Mouse (Mus musculus) adrenal gland (tissue): ENCODE results near the gene Rtn4rl1.

Experiments
- intact Hi-C: fragments of 180-260 bp; cut with DNase I; formaldehyde crosslinking; loops from one replicate; pipeline ENCODE4 v1.15.1; 2025

Gene Rtn4rl1

GRCm38 (mm10) chr11:75246589-75246988 is 53.0 kb downstream of the Rtn4rl1 start:
- intact Hi-C loops, result no loop called here

DNA sequence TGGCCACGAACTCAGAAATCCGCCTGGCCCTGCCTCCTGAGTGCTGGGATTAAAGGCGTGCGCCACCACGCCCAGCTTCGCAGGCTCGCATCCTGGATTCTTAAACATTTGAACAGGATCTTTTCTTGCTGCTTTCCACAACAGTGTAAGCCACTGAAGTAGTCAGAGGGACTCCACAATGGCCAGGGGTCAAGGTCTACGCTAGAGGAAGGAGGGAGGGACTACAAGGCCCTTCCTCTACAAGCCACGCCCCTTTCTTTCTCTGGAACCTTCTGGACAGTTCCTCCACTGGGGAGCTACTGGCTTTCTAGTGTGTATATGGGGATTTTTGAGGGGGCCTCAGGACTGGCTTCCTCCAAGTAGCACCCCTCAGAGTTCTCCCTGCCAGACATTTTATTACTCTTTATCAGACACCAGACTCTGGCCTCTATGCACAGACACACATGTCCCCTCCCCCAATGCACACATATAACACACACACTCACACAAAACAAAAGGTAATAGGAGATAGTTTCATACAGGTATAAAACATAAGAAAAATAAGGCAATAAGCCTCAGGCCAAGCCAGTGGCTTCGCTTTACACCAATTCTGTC is 53.7 kb downstream of the Rtn4rl1 start:
- intact Hi-C loops, result no loop called here

- intact Hi-C loops, result no loop called here
Measured at GRCm38 (mm10) chr11:75249588-75249987, 56.0 kb downstream of the Rtn4rl1 start.

DNA sequence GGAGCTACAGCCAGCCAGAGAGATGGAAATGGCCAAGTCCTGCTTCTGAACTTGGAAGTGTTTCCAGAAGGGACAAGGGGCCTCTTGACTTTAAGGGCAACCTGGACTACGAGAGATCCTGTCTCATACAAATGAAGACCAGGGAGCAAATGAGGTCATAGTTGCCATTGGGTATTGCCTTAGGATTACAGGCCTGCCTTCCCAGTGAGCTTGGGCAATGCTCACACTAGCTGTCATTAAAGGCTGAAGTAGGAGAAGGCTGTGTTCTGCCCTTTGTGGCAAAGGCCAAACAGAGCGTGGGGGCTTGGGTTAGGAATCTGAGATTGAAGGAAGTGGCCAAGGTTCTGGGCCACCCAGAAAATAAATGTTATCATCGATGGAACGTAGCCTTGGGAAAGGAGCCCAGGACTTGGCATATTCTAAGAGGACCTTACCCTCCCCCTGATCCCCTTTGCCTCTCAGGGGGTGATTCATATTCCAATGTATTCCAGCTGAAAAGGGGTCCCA is 57.5 kb downstream of the Rtn4rl1 start:
- intact Hi-C loops, result loop anchor here (5.0 kb wide), 1 partner anchor 41 kb away; no protein-coding TSS in a partner anchor

GRCm38 (mm10) chr11:75251557-75252070 is 58.0 kb downstream of the Rtn4rl1 start:
- intact Hi-C loops, result loop anchor here (5.0 kb wide), 1 partner anchor 41 kb away; no protein-coding TSS in a partner anchor

- intact Hi-C loops, result loop anchor here (5.0 kb wide), 1 partner anchor 38 kb away; no protein-coding TSS in a partner anchor
Measured at GRCm38 (mm10) chr11:75254252-75254912, 60.8 kb downstream of the Rtn4rl1 start.

DNA sequence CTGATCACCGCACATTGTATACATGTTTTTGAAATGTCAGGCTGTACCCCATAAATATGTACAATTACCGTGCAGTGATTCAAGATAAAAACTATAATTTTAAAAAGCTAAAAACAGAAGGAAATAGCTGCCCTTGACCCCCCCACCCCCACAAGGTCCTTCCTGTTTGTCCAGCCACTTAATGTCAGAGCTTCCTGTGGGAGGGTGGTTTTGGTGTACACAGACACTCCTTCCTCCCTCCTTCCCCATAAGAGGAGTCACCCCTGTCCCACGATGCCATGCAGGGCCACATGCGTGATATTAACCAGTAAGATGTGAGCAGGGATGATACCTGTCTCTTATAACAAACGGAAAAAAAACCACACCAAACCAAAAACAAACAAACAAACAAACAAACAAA is 61.7 kb downstream of the Rtn4rl1 start:
- intact Hi-C loops, result no loop called here

DNA sequence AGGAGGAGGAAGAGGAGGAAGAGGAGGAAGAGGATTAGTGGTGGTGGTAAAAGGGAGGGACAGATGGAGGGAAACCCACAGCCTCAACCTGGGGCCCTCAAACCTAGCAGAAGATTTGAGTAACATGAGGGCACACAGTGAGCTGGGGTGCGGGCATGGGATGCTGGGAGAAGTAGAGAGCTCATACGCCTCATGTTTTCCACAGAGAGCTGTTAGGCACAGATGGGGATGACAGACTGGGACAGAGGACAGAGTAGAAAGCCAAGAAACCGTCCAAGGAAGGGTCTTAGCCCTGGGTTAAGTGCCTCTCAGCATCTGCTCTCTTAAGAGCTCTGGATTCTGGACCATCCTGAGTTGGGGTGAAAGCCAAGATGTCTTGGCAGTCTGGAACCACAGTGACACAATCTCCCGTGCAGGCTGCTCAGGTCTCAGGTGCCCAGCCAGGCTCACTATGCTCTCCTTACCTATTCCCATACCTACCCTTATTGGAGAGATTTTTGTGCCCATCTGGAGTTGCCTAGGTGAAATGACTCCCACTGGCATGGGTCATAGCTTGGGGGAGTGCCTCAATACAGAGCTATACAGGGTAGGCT is 63.6 kb downstream of the Rtn4rl1 start:
- intact Hi-C loops, result no loop called here

GRCm38 (mm10) chr11:75259416-75259815 is 65.8 kb downstream of the Rtn4rl1 start:
- intact Hi-C loops, result no loop called here

GRCm38 (mm10) chr11:75259996-75260561 is 66.5 kb downstream of the Rtn4rl1 start:
- intact Hi-C loops, result no loop called here

DNA sequence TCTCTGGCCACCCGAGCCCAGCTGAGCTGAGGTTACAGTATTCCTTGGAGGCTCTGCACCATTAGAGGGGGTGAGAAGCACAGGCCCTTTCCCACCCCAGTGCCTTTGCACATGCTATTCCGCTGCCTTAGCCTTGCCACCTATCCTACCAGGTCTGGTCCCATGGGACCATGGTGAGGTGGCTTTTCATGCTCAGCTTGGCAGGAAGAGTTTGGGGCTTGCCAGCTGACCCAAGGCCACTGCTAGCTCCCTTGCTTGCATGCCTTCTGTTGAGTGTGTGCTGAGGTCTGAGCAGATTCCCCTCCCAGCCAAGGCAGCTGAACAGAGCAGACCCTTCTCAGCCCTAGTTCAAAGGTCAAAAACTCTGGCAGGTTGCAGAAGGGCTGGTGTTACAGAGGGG is 67.4 kb downstream of the Rtn4rl1 start:
- intact Hi-C loops, result no loop called here

GRCm38 (mm10) chr11:75261730-75262129 is 68.1 kb downstream of the Rtn4rl1 start:
- intact Hi-C loops, result no loop called here

- intact Hi-C loops, result no loop called here
Measured at GRCm38 (mm10) chr11:75262181-75262580, 68.6 kb downstream of the Rtn4rl1 start.

- intact Hi-C loops, result no loop called here
Measured at GRCm38 (mm10) chr11:75262791-75263190, 69.2 kb downstream of the Rtn4rl1 start.

DNA sequence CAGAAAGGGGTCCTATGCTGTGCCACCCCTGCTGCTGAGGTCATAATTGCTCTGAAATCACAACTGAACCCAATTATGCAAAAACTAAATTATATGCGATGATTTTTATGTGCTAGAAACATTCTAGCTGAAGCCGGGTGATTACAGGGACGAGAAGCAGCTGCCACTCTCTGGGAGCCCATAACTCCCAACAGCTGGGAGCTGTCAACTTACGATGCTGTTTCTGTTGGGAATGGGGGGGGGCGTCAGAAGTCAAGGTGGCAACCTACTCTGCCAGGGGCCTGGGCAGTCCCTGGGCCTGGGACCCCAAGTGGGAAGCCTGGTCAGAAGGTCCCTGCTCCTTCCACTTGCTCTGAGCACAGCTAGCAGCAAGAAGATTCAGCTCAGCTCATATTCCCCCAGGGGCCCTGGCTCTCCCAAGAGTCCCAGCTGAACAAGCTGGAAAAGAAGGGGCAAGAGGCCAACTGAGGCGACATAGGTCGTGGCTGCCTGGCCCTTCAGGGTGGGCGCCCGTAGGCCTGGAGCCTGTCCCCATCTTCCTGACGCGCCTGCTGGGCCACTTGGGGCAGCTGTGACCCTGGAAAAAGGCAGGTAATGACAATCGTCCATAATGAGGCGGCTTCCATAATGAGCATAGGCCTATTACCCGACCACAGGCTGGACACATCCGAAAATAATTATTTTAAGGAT is 69.8 kb downstream of the Rtn4rl1 start:
- intact Hi-C loops, result no loop called here

DNA sequence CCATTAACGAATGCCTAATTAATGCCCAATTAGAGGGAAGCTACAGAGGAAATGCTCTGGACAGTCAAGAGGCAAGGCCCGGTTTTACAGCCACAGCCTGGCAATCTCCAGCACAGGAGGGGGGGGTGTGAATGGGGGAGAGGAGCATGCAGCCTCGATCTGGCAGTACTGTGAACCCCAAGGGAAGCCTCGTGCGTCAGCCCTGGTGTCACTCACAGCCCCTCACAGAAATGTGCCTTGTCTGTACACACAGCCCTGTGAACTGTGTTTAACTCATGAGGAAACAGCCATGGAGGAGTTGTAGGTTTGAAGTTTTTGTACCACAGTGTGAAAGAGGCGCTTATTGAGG is 70.4 kb downstream of the Rtn4rl1 start:
- intact Hi-C loops, result no loop called here

DNA sequence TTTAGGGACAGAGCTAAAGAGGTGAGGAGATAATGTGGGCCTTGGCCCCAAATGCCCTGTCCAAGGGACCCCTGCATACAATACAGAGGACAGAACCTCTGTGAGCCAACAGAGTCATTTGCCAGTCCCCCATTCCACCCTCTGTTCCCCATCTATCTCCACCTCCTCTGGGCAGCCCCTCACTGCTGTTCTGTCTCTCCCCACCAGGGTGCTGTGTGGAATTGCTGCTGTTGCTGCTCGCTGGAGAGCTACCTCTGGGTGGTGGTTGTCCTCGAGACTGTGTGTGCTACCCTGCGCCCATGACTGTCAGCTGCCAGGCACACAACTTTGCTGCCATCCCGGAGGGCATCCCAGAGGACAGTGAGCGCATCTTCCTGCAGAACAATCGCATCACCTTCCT is 71.0 kb downstream of the Rtn4rl1 start:
- intact Hi-C loops, result no loop called here

DNA sequence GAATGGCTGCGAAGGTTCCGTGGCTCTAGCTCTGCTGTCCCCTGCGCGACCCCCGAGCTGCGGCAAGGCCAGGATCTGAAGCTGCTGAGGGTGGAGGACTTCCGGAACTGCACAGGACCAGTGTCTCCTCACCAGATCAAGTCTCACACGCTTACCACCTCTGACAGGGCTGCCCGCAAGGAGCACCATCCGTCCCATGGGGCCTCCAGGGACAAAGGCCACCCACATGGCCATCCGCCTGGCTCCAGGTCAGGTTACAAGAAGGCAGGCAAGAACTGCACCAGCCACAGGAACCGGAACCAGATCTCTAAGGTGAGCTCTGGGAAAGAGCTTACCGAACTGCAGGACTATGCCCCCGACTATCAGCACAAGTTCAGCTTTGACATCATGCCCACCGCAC is 72.0 kb downstream of the Rtn4rl1 start:
- intact Hi-C loops, result no loop called here

DNA sequence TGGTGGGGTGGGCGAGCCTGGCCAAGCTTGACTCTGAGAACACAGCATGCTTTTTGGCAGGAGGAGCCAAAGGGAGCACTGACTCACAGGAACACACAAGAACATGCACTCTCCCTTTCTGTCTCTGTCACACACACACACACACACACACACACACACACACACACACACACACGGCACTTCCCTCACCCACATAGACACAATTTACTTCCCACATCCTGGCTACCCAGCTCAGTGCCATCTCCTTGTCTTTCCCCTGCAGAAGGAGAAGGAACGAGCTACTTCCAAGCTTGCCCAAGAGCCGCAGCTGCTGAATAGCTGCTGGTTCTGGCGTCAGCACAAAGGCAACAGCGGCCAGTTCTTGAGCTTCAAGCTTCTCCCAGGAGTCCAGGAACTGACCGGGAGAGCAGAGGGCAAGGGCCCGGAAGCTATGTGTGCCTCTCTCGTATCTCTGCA is 74.3 kb downstream of the Rtn4rl1 start:
- intact Hi-C loops, result no loop called here

GRCm38 (mm10) chr11:75268492-75268891 is 74.9 kb downstream of the Rtn4rl1 start:
- intact Hi-C loops, result no loop called here

DNA sequence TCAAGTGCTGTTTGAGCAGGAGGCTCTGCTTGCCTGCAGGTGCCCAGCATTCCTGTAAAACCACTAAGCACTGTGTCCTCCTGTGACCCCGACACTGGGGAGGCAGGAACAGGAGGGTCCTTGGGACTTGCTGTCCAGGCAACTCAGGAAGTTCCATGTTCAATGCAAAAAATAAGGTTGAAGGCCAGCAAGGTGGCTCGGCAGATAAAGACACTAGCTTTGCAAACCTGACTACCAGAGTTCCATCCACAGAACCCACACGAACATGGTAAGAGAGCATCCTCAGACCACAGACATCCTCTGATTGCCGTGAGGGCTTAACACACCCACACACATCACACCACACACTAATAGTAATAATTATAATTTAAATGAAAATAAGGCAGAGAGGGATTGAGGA is 75.6 kb downstream of the Rtn4rl1 start:
- intact Hi-C loops, result no loop called here
